Mouse (Mus musculus) liver, embryonic 13.5 days (tissue): ENCODE measurements around the gene Fgf22. TPM values are rescaled to one million over a fixed set of nuclear protein-coding genes. Genes with fewer than 3 reads are reported as not detected.
A peak's percentile ranks its signal among the peaks of the same experiment; 100 is the strongest.

Experiments
- ATAC-seq: fragments of 200-750 bp; cut with Nextera tagmentation; 2 replicates; pipeline ENCODE4 v1.8.0; 2017; ENCODE audit warnings: low read depth, mild to moderate bottlenecking, moderate number of reproducible peaks, moderate library complexity
- DNase-seq: peaks from one replicate; pipeline ENCODE4 v3.0.0; 2022
- H3K27ac ChIP-seq: fragments of 300-500 bp; sonication (generic); 2 replicates; pipeline ENCODE4 v1.5.1; 2015; ENCODE audit warnings: moderate library complexity, mild to moderate bottlenecking, inconsistent platforms
- H3K27me3 ChIP-seq: fragments of 300-500 bp; sonication (generic); 2 replicates; pipeline ENCODE4 v1.6.1; 2015; ENCODE audit warnings: mild to moderate bottlenecking, inconsistent platforms
- H3K36me3 ChIP-seq: fragments of 300-500 bp; sonication (generic); 2 replicates; pipeline ENCODE4 v1.6.1; 2015; ENCODE audit warnings: mild to moderate bottlenecking, inconsistent platforms
- H3K4me1 ChIP-seq: fragments of 300-500 bp; sonication (generic); replicated peaks from 2 replicates; pipeline ENCODE4 v1.6.1; 2015; ENCODE audit warnings: inconsistent platforms
- H3K4me2 ChIP-seq: fragments of 300-500 bp; sonication (generic); 2 replicates; pipeline ENCODE4 v1.6.1; 2015; ENCODE audit warnings: inconsistent platforms, mild to moderate bottlenecking, moderate library complexity
- H3K4me3 ChIP-seq: fragments of 300-500 bp; sonication (generic); replicated peaks from 2 replicates; pipeline ENCODE4 v1.5.1; 2015; ENCODE audit warnings: mild to moderate bottlenecking, inconsistent platforms
- H3K9ac ChIP-seq: fragments of 300-500 bp; sonication (generic); 2 replicates; pipeline ENCODE4 v1.6.1; 2015; ENCODE audit warnings: mild to moderate bottlenecking, inconsistent platforms
- H3K9me3 ChIP-seq: fragments of 300-500 bp; sonication (generic); replicated peaks from 2 replicates; pipeline ENCODE4 v1.6.1; 2016; ENCODE audit warnings: inconsistent platforms
- WGBS: fragments of 180-500 bp; shearing (Covaris S2); methylation state at CpG from one replicate; pipeline ENCODE4 v1.1.7; 2015; ENCODE audit not compliant: insufficient replicate concordance; 5-methylcytosine and 5-hydroxymethylcytosine counted together
- polyA plus RNA-seq: library from polyadenylated mRNA; unstranded; fragments of >200 nt; fragmentation: Nextera tagmentation; extraction: Ambion mirVana; gene quantifications from 2 replicates; pipeline ENCODE4 v1.2.1, GENCODE M21; 2015

Gene Fgf22
- polyA plus RNA-seq, 1 experiment from 2014 or later = not detected

DNA sequence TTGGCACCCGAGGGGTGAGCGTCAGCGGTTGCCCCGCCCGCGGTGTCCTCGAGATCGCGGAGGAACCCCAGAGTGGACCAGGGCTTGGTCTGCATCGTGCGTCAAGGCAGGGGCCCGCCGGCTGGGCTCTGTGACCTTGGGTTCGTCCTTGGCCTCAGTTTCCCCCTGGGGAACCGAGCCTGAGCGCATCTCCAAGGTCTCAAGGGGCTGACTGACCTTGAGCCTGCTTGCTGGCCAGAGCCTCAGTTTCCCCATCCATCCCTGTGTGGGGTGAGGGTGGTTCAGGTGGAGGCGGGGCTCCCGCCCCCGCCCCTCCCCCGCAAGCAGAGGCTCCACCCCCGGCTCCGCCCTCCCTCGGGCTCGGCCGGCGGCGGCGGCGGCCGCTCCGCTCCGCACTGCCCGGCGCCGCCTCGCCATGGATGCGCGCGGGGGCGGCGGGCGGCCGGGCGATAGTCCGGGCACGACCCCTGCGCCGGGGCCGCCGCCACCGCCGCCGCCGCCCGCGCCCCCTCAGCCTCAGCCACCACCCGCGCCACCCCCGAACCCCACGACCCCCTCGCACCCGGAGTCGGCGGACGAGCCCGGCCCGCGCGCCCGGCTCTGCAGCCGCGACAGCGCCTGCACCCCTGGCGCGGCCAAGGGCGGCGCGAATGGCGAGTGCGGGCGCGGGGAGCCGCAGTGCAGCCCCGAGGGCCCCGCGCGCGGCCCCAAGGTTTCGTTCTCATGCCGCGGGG, 38.5 kb upstream of the Fgf22 start, which contains the start of gene Hcn2:
Gene Hcn2, plus strand, starts transcription at position 381 of the 734 bp plus-strand sequence.
- ATAC-seq (no peak), DNase-seq (no peak)
- Histone ChIP-seq H3K9ac (peak within 1 kb of the TSS; percentile 52), H3K27ac (no peak within 1 kb of the TSS), H3K9me3 (no peaks in the 10 kb centered on the region), H3K4me1 (peaks cover 44% of the 10 kb centered on the region), H3K27me3 (peaks cover 78% of the 10 kb centered on the region), H3K4me3 (peak within 1 kb of the TSS; percentile 65), H3K4me2 (peak within 1 kb of the TSS; percentile 85), H3K36me3 (peaks cover 9% of the 10 kb centered on the region)
- WGBS = 2% methylated on average over 68 of the region's 91 CpGs

- peaks cover 81% of the 10 kb centered on the region for H3K27me3 ChIP-seq
- ATAC-seq (no peak), DNase-seq (no peak)
- no peaks in the 10 kb centered on the region for H3K9me3 ChIP-seq
- no peak overlapping the region for H3K27ac ChIP-seq
- peaks cover 38% of the 10 kb centered on the region for H3K4me1 ChIP-seq
- H3K9ac ChIP-seq = peak overlapping the region; percentile 52
- H3K4me3 ChIP-seq = peak overlapping the region; percentile 65
- peaks cover 3% of the 10 kb centered on the region for H3K36me3 ChIP-seq
- peak overlapping the region; percentile 85 for H3K4me2 ChIP-seq
- WGBS = 1% methylated on average over 43 of the region's 44 CpGs
These were observed 37.9 kb upstream of the Fgf22 start for GRCm38 (mm10) chr10:79716988-79717355.

- peaks cover 90% of the 10 kb centered on the region for H3K27me3 ChIP-seq
- ATAC-seq = no peak
- H3K9ac ChIP-seq = no peak overlapping the region
- DNase-seq = peak; percentile 61
- no peaks in the 10 kb centered on the region for H3K9me3 ChIP-seq
- no peaks in the 10 kb centered on the region for H3K36me3 ChIP-seq
- peaks cover 30% of the 10 kb centered on the region for H3K4me1 ChIP-seq
- 5% methylated on average over 43 of the region's 43 CpGs for WGBS
- H3K27ac ChIP-seq = no peak overlapping the region
- H3K4me3 ChIP-seq = peak overlapping the region; percentile 65; the same call in 1 of the 2 replicates
- H3K4me2 ChIP-seq = peak overlapping the region; percentile 85
These were observed 37.1 kb upstream of the Fgf22 start for GRCm38 (mm10) chr10:79717640-79718357.

DNA sequence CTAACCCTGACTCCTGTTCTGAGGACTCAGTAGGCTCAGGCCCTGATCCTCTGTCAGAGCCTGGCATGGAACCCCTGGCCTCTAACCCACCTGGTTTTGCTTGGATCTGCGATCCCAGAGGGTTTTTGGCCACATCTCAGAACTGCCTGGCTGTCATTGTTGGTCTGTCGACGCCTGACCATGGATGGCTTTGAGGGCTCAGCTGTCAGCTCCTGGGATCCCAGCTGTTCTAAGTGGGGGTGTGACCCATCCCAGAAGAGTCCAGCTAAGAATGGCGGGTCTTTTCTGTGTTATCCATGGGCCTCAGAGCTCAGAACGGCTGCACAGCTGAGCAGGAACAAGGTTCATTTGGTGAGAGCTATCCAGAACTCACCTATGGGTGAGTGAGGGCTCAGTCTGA, 33.8 kb upstream of the Fgf22 start:
- DNase-seq = no peak
- ATAC-seq = no peak
- no peaks in the 10 kb centered on the region for H3K36me3 ChIP-seq
- peaks cover 78% of the 10 kb centered on the region for H3K27me3 ChIP-seq
- H3K27ac ChIP-seq = no peak overlapping the region
- 44% methylated on average over 5 of the region's 5 CpGs for WGBS
- no peak overlapping the region for H3K4me3 ChIP-seq
- H3K9ac ChIP-seq = no peak overlapping the region
- H3K4me1 ChIP-seq = peaks cover 18% of the 10 kb centered on the region
- no peak overlapping the region for H3K4me2 ChIP-seq
- H3K9me3 ChIP-seq = no peaks in the 10 kb centered on the region

GRCm38 (mm10) chr10:79723047-79723446, 31.8 kb upstream of the Fgf22 start:
- peaks cover 59% of the 10 kb centered on the region for H3K27me3 ChIP-seq
- H3K9ac ChIP-seq = no peak overlapping the region
- H3K36me3 ChIP-seq = no peaks in the 10 kb centered on the region
- DNase-seq = no peak
- no peak for ATAC-seq
- no peak overlapping the region for H3K4me3 ChIP-seq
- H3K4me1 ChIP-seq = no peaks in the 10 kb centered on the region
- WGBS = 55% methylated on average over 6 of the region's 6 CpGs
- H3K27ac ChIP-seq = no peak overlapping the region
- H3K4me2 ChIP-seq = no peak overlapping the region
- H3K9me3 ChIP-seq = 0 out of 2 replicates have a peak, but pooled peaks cover 2% of the 10 kb centered on the region

DNA sequence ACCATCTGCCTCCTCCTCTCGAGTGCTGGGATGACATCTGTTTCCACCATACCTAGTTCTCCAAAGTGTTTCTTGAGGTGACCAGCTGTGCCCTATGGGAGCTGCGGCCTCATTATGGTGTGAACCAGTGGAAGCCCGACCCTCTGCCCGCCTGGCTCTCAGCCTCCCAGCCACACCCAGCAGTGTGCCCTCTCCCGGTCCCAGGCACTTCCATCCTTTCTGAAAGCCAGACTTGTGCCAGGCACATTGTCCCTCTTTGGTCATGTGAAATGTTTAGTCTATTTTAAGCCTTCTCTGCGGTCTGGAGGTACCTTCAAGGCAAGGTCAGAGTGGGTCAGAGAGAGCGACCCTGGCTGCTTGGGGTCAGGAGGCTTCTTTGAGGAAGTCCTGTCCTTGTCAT, 31.2 kb upstream of the Fgf22 start:
- 60% methylated on average over 7 of the region's 7 CpGs for WGBS
- H3K9me3 ChIP-seq = 0 out of 2 replicates have a peak, but pooled peaks cover 2% of the 10 kb centered on the region
- peaks cover 59% of the 10 kb centered on the region for H3K27me3 ChIP-seq
- no peak overlapping the region for H3K27ac ChIP-seq
- no peak overlapping the region for H3K9ac ChIP-seq
- H3K4me3 ChIP-seq = no peak overlapping the region
- no peaks in the 10 kb centered on the region for H3K4me1 ChIP-seq
- no peaks in the 10 kb centered on the region for H3K36me3 ChIP-seq
- no peak overlapping the region for H3K4me2 ChIP-seq
- ATAC-seq (no peak), DNase-seq (no peak)

DNA sequence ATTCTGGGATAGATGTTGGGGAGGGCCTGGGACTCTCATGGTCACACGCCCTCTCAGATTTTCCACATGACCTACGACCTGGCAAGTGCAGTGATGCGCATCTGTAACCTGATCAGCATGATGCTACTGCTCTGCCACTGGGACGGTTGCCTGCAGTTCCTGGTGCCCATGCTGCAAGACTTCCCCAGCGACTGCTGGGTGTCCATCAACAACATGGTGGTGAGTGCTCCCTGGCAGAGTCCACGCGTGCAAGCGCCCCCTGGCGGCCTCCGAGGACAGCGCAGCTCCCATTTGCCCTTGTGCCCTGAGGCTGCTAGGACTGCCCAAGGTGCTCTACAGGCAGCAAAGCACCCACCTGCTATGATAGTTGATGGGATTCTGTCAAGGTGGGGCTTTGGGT, 28.8 kb upstream of the Fgf22 start:
- peak; percentile 67 for ATAC-seq
- H3K27ac ChIP-seq = no peak overlapping the region
- no peak overlapping the region for H3K4me2 ChIP-seq
- H3K27me3 ChIP-seq = peaks cover 43% of the 10 kb centered on the region
- peak; percentile 67 for DNase-seq
- H3K9ac ChIP-seq = no peak overlapping the region
- 34% methylated on average over 11 of the region's 11 CpGs for WGBS
- 0 out of 2 replicates have a peak, but pooled peaks cover 2% of the 10 kb centered on the region for H3K9me3 ChIP-seq
- no peaks in the 10 kb centered on the region for H3K36me3 ChIP-seq
- no peak overlapping the region for H3K4me3 ChIP-seq
- no peaks in the 10 kb centered on the region for H3K4me1 ChIP-seq

- 55% methylated on average over 28 of the region's 28 CpGs for WGBS
- Histone ChIP-seq H3K9me3 (0 out of 2 replicates have a peak, but pooled peaks cover 2% of the 10 kb centered on the region), H3K4me2 (no peak overlapping the region), H3K4me1 (no peaks in the 10 kb centered on the region), H3K4me3 (no peak overlapping the region), H3K27ac (no peak overlapping the region), H3K36me3 (no peaks in the 10 kb centered on the region), H3K9ac (no peak overlapping the region), H3K27me3 (peaks cover 21% of the 10 kb centered on the region)
- ATAC-seq (no peak), DNase-seq (no peak)
These were observed 26.3 kb upstream of the Fgf22 start for GRCm38 (mm10) chr10:79728323-79729249.

GRCm38 (mm10) chr10:79729357-79729965, 25.4 kb upstream of the Fgf22 start:
- H3K9ac ChIP-seq = no peak overlapping the region
- ATAC-seq (no peak), DNase-seq (no peak)
- 0 out of 2 replicates have a peak, but pooled peaks cover 2% of the 10 kb centered on the region for H3K9me3 ChIP-seq
- no peak overlapping the region for H3K4me3 ChIP-seq
- no peak overlapping the region for H3K27ac ChIP-seq
- H3K27me3 ChIP-seq = peaks cover 15% of the 10 kb centered on the region
- peaks cover 5% of the 10 kb centered on the region for H3K36me3 ChIP-seq
- whole genome bisulfite sequencing = 69% methylated on average over 13 of the region's 13 CpGs
- H3K4me1 ChIP-seq = no peaks in the 10 kb centered on the region
- H3K4me2 ChIP-seq = no peak overlapping the region

GRCm38 (mm10) chr10:79732500-79732899, 22.4 kb upstream of the Fgf22 start:
- Histone ChIP-seq H3K27ac (no peak overlapping the region), H3K4me1 (no peaks in the 10 kb centered on the region), H3K9ac (no peak overlapping the region), H3K4me3 (no peak overlapping the region), H3K9me3 (peaks cover 14% of the 10 kb centered on the region; the same call in 1 of the 2 replicates), H3K4me2 (no peak overlapping the region), H3K27me3 (peaks cover 15% of the 10 kb centered on the region), H3K36me3 (peaks cover 35% of the 10 kb centered on the region)
- ATAC-seq (no peak), DNase-seq (no peak)
- whole genome bisulfite sequencing = 94% methylated on average over 1 of the region's 1 CpGs
